Mouse (Mus musculus) CD8-positive naive resting alpha-beta T cell, adult 2 months (primary cell): Measurements from ENCODE around the gene Fam71a.
"Not testable (repeated sequence)": the region's sequence is repeated elsewhere in the genome, so short reads cannot be mapped to it uniquely, and the experiment has no call there.

Source experiments
- DNase-seq, 2 experiments: peaks; one replicate each; pipeline ENCODE4 v3.0.0; 2022; ENCODE audit warnings: low read depth in 2 of 2, low spot score in 2 of 2

The Fam71a gene

GRCm38 (mm10) chr1:191182431-191183162 lies 18.0 kb upstream of the Fam71a start:
- no peak for DNase-seq

GRCm38 (mm10) chr1:191181469-191182259 lies 17.0 kb upstream of the Fam71a start:
- DNase-seq: no peak

- DNase-seq: no peak
These were observed 15.8 kb upstream of the Fam71a start for GRCm38 (mm10) chr1:191180397-191180796.

- DNase-seq: no peak
These were observed 15.2 kb upstream of the Fam71a start for GRCm38 (mm10) chr1:191179846-191180245.

GRCm38 (mm10) chr1:191178511-191179188 lies 14.0 kb upstream of the Fam71a start:
- DNase-seq: no peak

- no peak for DNase-seq
These were observed 12.3 kb upstream of the Fam71a start for GRCm38 (mm10) chr1:191176887-191177286.

- no peak for DNase-seq
These were observed 7.9 kb upstream of the Fam71a start for GRCm38 (mm10) chr1:191172487-191172886.

- DNase-seq: no peak
These were observed 5.8 kb upstream of the Fam71a start for GRCm38 (mm10) chr1:191170444-191170843.

- DNase-seq: no peak
These were observed 1.6 kb upstream of the Fam71a start for GRCm38 (mm10) chr1:191166189-191166588.

- no peak for DNase-seq
These were observed 10.3 kb downstream of the Fam71a start for GRCm38 (mm10) chr1:191154314-191154713.

- DNase-seq: peak; percentile 16 to 34
These were observed 11.6 kb downstream of the Fam71a start for GRCm38 (mm10) chr1:191153052-191153451.

- DNase-seq: no peak
These were observed 13.6 kb downstream of the Fam71a start for GRCm38 (mm10) chr1:191150924-191151605.

GRCm38 (mm10) chr1:191149489-191149888 lies 15.1 kb downstream of the Fam71a start:
- not testable (repeated sequence) for DNase-seq

- DNase-seq: no peak
These were observed 23.6 kb downstream of the Fam71a start for GRCm38 (mm10) chr1:191140983-191141382.

- no peak for DNase-seq
These were observed 25.6 kb downstream of the Fam71a start for GRCm38 (mm10) chr1:191138874-191139495.

- DNase-seq: no peak
These were observed 26.2 kb downstream of the Fam71a start for GRCm38 (mm10) chr1:191138436-191138835.

- DNase-seq: no peak
These were observed 29.2 kb downstream of the Fam71a start for GRCm38 (mm10) chr1:191135406-191135805.

- no peak for DNase-seq
These were observed 31.7 kb downstream of the Fam71a start for GRCm38 (mm10) chr1:191132934-191133333.

- no peak for DNase-seq
These were observed 32.4 kb downstream of the Fam71a start for GRCm38 (mm10) chr1:191132240-191132639.

GRCm38 (mm10) chr1:191131692-191132091 lies 32.9 kb downstream of the Fam71a start:
- no peak for DNase-seq
